Mouse (Mus musculus) embryo, embryonic 11.5 days (tissue): ENCODE data around the gene Amy2a3.
"Not testable (repeated sequence)": the region's sequence is repeated elsewhere in the genome, so short reads cannot be mapped to it uniquely, and the experiment has no call there.

ENCODE experiments used
- DNase-seq: peaks from one replicate; pipeline ENCODE4 v3.0.0-alpha.2; 2012; ENCODE audit warnings: low read depth, low spot score

Gene Amy2a3

DNA sequence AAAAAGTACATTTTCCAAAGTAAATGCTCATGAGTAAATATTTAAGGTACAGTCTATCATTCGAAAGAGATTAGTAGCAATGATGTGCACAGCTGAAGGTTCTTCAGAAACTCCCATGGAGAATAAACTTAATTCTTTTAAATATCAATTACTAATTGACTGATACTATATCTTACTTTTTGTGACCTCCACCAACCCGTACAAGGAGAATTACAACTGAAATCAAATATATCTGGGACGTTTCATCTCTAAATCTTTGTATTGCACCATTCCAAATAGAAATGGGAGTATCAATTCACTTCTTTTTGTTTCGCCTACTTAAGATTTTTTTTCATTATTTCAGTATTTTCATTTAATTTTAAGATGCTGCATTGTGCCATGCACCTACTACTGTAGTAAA is at the start of gene Amy2a3:
Amy2a3 (minus strand) TSS at position 101 of the 400 bp plus-strand sequence.
- DNase-seq, result not testable (repeated sequence)

DNA sequence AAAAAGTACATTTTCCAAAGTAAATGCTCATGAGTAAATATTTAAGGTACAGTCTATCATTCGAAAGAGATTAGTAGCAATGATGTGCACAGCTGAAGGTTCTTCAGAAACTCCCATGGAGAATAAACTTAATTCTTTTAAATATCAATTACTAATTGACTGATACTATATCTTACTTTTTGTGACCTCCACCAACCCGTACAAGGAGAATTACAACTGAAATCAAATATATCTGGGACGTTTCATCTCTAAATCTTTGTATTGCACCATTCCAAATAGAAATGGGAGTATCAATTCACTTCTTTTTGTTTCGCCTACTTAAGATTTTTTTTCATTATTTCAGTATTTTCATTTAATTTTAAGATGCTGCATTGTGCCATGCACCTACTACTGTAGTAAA is 32.7 kb upstream of the Amy2a3 start, which contains the start of gene Amy2a2:
Amy2a2 (minus strand) TSS at position 101 of the 400 bp plus-strand sequence.
- not testable (repeated sequence) for DNase-seq

DNA sequence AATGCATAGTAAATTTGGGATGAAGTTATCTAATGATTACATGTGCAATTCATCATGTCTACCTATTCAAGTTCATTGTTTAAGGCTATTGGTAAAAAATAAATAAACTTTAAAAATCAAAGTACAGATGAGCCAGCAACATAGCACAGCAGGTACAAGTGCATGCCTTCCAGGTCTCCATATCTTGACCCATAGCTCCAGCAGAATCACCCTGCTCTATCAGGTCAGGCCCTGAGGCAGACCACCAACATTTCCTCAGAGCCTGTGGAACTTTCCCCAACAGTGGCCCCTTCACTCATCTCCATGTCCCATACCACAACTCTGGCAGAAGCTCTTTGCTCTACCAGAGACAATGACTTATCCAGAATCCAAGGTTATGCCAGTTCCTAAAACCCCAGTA is 21.6 kb upstream of the Amy2a3 start:
- not testable (repeated sequence) for DNase-seq

- not testable (repeated sequence) for DNase-seq
These were observed 10.9 kb downstream of the Amy2a3 start for GRCm38 (mm10) chr3:113312937-113313336.

DNA sequence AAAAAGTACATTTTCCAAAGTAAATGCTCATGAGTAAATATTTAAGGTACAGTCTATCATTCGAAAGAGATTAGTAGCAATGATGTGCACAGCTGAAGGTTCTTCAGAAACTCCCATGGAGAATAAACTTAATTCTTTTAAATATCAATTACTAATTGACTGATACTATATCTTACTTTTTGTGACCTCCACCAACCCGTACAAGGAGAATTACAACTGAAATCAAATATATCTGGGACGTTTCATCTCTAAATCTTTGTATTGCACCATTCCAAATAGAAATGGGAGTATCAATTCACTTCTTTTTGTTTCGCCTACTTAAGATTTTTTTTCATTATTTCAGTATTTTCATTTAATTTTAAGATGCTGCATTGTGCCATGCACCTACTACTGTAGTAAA is 32.5 kb downstream of the Amy2a3 start, which contains the start of gene Amy2a4:
Amy2a4 (minus strand) TSS at position 101 of the 400 bp plus-strand sequence.
- not testable (repeated sequence) for DNase-seq

DNA sequence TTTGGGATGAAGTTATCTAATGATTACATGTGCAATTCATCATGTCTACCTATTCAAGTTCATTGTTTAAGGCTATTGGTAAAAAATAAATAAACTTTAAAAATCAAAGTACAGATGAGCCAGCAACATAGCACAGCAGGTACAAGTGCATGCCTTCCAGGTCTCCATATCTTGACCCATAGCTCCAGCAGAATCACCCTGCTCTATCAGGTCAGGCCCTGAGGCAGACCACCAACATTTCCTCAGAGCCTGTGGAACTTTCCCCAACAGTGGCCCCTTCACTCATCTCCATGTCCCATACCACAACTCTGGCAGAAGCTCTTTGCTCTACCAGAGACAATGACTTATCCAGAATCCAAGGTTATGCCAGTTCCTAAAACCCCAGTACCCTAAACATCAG is 43.6 kb downstream of the Amy2a3 start:
- not testable (repeated sequence) for DNase-seq

- not testable (repeated sequence) for DNase-seq
These were observed 44.3 kb downstream of the Amy2a3 start for GRCm38 (mm10) chr3:113279586-113279985.
